Mouse (Mus musculus) mouse embryonic stem cell (cell line): ENCODE results near the gene Fgf6.

Experiments used
- in situ Hi-C, 2 experiments: fragments of 300-500 bp; cut with MboI; formaldehyde crosslinking; loops; 1 replicate in 1 of 2; 3 replicates in 1 of 2; pipeline ENCODE4 v1.14.3; 2019 to 2020; ENCODE audit warnings: low sequenced_read_pairs in 2 of 2, low pct_unique_long_range_greater_than_20kb in 1 of 2, mixed read lengths in 1 of 2; ENCODE audit not compliant: unreplicated experiment in 1 of 2

Fgf6 gene

DNA sequence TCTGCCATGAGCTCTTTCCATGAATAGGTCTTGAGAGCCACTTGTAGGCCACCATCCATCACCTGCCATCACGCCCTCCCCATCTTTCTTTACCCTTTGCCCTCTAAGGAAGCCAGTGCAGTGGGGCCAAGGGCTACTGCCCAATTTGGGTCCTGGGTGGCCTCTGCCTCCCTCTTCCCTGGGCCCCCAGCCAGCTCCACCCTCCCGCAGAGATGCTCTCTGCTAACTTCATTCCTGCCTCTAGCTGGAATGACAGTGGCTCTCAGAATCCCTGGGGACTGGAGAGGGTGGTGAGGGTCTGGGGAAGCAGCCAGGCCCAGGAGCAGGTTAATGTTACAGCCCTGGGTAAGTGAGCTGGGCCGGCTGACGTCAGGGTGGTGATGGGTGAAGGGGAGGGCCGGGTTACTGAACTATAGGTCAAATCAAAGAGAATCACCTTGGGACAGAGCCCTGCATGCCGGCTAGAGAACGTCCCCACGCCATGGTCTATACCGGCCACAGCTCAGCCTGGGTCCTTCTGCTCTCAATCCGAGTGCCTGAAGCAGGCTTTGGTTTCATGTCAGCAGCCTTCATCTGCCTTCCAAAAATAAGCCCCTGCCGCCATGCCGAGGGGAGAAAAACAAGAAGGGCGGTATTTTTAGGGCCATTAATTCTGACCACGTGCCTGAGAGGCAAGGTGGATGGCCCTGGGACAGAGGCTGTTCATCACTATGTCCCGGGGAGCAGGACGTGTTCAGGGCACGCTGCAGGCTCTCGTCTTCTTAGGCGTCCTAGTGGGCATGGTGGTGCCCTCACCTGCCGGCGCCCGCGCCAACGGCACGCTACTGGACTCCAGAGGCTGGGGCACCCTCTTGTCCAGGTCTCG lies at the start of gene Fgf6:
Fgf6 (plus strand) TSS at position 681 of the 865 bp plus-strand sequence.
- in situ Hi-C loops, result no loop called here

DNA sequence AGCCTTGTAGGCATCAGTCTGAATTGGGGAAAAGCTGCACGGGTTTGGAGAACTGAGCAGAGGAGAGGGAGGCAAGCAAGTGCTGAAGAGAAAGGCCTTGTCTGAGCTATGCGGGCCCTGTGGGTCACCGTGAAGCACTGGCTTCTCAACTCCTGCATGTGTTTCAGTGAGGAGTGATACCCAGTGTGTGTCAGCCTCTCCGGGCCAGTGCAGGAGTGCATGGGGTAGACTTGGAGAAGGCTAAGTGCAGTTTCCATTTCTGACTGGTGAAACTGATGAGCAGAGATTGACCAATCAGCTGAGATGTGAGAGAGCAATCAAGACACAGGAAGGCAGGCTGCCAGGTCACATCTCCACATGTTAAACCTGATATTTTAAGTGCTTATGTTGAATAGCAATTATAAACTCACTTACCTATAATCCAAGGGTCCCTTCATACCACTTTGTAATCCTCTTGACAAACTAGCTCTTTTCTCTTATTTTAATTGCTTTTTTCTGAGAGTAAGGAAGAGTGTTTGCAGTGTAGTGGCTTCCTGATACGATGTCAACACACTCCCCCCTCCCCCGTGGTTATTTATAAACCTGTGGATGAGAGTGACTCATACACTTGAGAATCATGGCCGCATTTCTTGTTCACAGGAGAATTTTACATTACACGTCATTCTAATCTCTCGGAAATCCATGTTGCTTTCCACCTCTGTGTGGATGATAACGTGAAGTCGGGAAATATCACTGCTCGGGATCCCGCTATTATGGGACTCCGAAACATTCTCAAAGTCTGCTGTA lies 49.0 kb upstream of the Fgf6 start:
- in situ Hi-C loops, result no loop called here

DNA sequence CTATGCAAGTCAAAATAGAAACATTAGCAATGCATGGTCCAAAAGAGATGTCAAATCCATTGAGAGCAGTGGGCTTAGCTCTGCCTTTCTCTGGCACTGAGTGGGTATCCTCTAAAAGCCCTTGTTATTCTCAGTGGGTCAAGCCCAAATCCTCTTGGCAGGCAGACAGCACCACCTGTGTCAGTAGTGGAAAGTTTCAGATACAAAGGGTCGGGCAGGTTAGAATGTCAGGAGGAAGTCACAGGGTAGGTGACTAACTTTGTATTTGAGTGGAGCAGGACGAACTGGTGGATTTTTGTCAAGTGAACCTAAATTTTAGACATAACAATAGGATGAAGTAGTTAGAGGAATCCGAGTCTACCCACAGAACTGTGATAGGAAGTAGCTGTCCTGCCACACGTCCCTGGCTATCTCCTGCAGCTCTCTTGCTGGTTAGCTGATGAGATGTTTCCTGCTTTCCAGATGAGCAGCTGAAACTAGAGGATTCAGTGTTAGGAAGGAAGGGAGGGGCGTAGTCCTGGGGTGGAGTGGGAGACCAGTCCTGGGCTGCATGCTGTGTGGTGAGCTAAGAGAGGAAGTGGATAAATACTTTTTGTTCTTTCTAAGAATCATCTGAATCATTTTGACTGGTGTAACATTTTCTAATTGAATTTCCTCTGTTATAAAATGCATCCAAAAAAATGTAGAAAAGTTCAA lies 33.7 kb upstream of the Fgf6 start:
- in situ Hi-C loops, result no loop called here

DNA sequence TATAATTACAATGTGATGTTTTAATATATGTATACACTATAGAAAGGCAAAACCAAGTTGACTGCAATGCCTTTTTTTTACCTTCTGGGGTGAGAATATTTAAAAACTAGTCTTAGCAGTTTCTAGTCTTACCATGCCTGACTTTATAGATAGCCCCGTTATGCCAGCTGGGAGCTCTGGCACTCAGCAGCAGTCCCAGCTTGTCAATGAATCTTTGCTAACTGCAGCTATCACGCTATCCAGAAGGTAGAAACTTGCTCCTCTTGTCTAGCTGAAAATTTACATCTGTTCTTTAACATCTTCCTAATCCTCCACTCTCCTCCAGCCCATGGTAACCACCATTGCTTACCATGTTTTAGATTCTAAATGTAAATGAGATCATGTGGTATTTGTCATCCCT lies 21.7 kb upstream of the Fgf6 start:
- in situ Hi-C loops, result no loop called here

DNA sequence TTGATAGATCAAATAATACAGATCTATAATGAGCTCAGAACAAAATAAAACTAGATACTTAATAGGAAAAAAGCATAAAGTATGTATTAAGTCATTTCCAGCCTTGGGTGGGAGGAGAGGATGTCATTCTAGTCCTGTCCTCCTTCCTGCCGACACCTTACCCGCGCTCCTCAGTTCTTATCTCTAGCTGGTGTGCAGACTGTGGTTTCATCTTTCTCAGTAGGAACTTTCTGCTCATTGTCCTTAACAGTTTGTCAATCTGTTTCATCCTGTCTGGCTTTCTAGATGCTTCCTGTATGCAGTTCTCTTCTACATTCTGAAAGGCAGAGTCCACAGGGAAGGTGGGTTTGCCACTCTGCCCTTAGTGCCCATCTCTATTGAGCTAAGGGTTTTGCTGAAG lies 19.9 kb upstream of the Fgf6 start:
- in situ Hi-C loops, result no loop called here

DNA sequence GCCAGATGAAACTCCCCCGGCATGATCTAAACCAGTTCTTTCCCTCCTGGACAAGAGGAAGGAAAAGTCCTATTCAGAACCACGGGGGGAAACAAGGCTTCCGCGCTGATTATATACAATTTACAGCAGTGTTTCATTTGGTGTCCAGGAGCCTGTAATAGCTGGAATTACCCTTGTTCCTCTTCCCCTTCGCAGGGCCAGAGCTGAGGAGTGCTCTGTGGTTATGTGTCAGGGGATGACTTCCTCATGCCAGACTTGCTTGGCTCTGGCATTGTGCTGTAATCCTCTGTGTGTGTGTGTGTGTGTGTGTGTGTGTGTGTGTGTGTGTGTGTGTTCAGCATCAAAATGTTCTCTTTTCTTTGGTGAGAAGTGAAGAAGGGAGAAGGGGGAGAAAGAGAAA lies 19.0 kb upstream of the Fgf6 start:
- in situ Hi-C loops, result no loop called here

DNA sequence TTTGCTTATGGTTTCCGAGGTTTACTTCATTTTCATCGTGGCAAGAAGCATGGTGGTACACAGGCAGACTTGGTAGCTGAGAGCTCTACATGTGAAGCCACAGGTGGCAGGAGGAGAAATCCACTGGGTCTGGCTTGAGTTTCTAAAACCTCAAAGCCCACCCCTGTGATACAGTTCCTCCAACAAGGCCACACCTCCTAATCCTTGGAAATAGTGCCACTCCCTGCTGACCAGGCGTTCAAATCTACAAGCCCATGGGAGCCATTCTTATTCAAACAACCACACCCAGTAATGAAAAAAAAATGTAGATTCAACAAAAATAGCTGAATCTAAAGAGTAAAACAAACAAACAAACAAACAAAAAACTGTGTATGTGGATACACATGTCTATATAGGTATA lies 9.7 kb upstream of the Fgf6 start:
- in situ Hi-C loops, result no loop called here

DNA sequence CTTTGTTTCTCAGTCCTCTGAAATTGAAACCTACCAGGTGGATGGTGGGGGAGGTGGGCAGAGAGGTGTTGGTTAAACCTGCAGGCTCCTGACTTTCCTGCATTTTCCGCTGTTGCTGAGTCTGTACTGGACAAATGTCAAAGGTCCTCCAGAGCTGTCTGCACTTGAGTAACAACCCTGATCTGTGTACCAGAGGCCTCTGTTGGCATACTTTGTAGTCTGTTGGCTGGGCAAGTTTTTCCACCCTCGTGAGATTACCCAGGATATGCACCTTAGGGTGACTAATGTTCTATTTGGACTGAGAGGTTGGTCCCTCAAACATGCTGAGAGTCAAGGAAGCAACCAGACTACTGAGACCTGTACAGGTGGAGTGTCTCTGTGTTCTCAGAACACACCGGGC lies 8.8 kb upstream of the Fgf6 start:
- in situ Hi-C loops, result no loop called here

DNA sequence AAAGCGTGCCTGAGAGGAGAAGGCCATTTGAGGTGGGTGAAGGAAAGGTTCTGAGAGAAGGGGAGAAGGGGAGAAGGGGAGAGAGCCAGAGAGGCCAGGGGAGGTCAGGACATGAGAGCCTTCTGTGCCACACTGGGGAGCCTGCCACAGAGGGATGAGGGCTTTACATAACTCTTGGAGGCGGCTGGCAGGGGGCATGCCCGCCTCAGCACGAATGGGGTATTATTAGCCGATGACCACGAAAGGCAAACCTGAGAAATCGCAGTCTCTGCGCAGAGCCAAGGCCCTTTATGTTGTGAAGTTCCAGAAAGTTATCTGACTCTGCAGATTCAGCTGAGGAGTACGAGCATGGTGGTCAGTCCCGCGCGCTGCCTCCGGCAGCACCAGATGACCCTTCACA lies 5.4 kb upstream of the Fgf6 start:
- in situ Hi-C loops, result no loop called here

DNA sequence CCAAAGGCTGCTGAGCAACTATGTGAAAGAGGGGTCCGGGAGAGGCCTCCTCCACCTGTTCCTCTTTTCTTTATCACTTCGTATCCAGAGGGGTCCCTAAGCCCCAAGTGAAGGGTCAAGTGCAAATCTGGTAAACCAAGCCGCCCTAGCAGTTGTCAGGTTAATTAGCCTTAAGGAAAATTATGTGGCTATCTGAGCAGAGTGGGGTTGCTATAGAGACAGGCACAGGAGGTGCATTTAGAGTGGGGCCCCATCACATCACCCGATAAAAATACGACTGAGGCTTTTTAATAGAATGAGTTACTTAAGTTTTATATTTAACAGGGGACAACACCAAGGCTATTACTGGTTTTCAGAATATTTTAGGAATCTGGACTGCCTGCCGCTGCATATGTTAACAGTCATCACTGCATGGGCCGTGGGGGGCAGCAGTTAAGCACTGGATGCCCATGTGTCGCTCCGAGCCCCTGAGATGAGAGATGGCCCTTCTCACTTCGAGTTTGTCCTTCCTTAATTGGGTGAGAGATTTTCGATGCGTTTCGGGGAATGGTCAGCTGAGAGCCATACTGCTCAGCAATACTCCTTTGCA lies 3.3 kb upstream of the Fgf6 start:
- in situ Hi-C loops, result no loop called here

DNA sequence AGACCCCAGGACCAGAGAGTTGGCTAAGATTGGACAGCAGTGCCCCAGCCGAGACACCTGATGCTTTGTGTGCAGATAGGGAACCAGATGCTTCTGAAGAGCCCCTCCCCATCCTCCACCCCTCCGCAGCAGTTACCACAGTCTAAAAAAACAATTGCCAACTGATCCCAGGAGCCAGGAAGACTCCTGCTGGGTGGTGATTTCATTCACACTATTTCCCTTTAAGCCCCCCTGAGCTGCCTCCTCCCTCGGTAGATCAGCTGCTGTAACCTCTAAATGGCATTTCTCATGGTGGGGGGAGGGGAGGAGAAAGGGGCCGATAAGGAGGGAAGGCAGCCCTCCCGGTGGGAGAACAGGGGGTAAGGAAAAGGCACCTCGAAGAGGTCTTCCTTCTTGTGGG lies 3.9 kb downstream of the Fgf6 start:
- in situ Hi-C loops, result no loop called here

DNA sequence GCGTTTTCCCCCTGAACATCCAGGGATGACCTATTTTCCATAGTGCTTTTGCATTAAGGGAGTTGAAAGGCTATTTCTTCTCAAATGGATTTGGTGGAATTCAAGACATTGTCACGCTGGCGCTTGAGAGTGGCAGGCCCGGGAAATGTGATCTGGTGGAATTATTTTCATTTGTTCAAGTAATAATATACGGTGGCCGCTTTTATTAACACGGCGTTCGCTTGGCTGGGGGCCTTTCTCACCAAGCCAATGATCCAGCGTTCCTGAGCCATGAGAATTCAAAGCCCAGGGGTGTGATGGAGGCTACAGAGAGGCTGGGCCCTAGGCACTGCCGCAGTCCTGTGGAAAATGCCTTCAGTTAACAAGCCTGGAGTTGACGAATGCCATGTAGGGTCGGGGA lies 5.0 kb downstream of the Fgf6 start:
- in situ Hi-C loops, result no loop called here

DNA sequence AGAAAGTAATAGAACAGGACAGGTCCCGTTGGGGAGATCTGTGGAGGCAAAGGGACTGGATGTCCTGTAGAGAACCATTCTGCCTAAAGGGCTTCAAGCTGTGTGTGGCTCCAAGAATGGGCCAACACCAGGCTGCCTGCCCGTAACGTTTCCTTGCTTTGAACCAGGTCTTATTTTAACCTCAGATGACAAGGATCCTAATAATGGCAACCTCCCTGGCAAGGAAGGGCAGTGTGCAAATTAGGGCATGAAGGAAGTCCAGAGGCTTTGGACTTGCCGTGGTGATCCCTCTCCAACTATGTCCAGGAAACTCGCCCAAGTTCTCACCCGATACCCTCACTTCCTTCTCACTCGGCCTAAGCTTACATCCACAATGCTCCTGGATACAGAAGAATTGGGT lies 9.4 kb downstream of the Fgf6 start:
- in situ Hi-C loops, result no loop called here

DNA sequence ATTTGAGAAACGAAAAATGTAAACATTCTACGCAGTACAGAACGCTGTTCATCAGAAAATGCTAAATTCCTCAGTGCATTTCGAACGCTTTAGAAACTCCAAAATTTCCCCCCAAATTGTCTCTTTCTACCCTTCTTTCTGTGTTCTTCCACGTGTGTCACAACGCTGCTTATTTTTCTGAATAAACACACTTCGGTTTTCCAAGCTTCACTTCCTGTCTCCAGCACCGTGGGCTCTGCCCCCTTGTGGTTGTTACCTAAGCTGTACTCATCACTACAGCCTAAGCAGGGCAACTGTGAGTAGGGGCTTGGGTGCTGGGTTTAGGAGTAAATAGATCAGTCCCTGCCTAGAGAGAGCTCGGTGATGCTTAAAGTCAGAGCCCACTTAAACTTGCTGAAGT lies 19.4 kb downstream of the Fgf6 start:
- in situ Hi-C loops, result no loop called here

DNA sequence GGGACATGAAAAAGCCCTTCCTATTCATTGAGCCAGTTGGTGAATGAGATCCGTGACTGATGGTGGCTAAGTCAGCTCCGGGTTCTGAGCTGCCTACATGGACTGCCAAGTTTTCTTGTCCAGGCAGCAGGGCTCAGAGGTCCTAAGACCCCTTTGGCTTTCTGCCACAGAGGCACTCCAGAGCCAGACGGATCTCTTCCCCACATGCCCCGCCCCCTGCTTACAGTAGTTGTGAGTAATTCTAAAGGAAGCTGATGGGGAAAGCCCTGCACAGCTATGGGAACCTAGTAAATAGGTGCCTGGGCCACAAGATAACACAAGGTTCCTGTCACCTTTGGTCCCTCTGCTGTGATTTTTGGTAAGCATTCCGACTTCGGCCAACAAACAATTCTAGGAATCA lies 29.5 kb downstream of the Fgf6 start:
- in situ Hi-C loops, result no loop called here

DNA sequence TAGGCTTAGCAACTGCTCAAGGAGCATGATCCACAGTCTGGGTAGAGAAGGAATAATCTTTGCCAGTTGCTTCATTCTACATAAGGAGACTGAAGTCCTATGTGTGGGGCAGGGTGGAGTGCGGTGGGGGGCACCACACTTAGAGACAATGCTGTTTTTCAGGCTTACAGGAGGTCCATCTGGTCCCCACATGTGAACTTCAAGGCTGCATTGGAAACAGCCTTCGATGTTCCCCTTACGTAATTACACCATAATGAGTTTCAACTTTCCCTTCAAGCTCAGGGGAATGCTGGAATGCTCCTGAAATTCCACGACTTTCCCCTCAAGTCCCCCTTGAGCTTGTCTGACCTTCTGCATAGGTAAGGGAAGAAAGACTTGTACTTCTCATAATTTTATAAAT lies 35.5 kb downstream of the Fgf6 start:
- in situ Hi-C loops, result no loop called here

DNA sequence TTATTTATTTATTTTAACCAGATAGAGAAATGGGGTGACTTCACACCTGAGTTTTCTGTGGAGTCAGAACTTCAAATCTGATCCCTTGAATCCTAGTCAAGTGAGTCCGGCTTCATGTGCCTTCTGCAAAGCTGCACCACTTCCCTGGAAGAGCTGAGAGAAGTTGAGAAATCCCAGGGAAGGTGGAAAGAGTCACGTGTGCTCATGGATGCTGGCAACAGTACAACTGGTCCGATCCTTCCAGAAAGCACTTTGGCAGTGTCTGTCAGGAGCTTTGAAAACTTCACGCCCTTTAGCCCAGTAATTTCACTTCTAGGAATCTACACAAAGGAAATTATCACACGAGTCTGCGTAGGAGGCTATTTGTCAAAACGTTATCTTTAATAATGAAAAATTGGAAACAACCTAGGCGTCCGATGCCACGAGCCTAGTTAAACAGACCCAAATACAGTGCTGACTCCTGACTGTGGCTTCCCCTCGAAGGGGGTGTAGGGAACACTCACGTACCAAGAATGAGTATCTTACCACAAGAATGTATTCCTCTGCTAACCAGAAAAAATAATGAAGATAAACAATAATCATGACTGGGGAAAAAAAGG lies 41.7 kb downstream of the Fgf6 start:
- in situ Hi-C loops, result no loop called here

DNA sequence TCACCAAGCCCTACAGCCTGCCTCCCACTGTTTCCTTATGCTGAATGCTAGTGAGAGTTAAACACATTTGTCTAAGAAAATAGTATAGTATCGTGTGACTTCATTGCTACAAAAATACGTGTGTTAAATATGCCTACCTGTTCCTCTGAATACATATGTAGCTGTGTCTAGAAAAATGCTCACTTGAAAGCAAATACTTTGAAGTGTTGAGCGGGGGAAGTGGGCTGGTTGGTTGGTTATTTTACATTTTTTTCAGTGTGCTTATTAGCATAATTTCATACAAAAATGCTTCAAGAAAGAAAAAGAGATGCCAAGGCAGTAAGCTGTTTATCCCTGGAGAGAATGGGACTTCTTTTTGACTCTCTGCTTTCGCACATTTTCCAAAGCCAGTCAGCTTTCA lies 44.6 kb downstream of the Fgf6 start:
- in situ Hi-C loops, result no loop called here

DNA sequence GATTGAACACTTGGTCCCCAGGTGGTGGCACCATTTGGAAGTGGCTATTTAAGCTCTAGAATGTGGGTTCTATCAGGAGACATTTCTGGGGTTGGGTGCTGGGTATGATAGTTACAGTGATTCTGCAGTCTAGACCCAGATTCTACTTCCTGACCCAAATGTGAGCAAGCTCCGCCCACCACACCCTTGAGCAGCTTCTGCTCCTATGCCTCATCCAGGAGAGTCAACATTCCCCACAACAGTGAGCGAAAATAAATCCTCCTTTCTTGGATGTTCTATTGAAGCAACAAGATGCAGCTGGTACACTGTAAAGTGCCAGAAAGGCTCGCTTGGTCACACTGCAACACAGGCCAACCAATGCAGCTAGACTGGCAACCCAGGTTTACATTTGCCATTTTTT lies 48.5 kb downstream of the Fgf6 start:
- in situ Hi-C loops, result no loop called here
